Mouse (Mus musculus) olfactory bulb, adult 2 months (tissue): ENCODE results near the gene Pdcd7. TPM values are rescaled to one million over a fixed set of nuclear protein-coding genes. Genes with fewer than 3 reads are reported as not detected.
A peak's percentile ranks its signal among the peaks of the same experiment; 100 is the strongest.
"Not testable (repeated sequence)": the region's sequence is repeated elsewhere in the genome, so short reads cannot be mapped to it uniquely, and the experiment has no call there.

ENCODE experiments used
- H3K27ac ChIP-seq: fragments of 200-500 bp; 2 replicates; pipeline ENCODE4 v1.5.1; 2012; ENCODE audit warnings: low read depth, low read length; ENCODE audit not compliant: insufficient read depth
- H3K4me1 ChIP-seq: fragments of 200-500 bp; 2 replicates; pipeline ENCODE4 v1.6.1; 2012; ENCODE audit warnings: low read length; ENCODE audit not compliant: control insufficient read depth, insufficient read depth
- H3K4me3 ChIP-seq: fragments of 200-500 bp; 2 replicates; pipeline ENCODE4 v1.5.1; 2012; ENCODE audit warnings: mild to moderate bottlenecking, low read depth, low read length, moderate library complexity; ENCODE audit not compliant: insufficient read depth
- CTCF ChIP-seq: fragments of 200-500 bp; IDR thresholded peaks from 2 replicates; pipeline ENCODE4 v1.5.1; 2012; ENCODE audit warnings: low read depth, mild to moderate bottlenecking, low read length, moderate library complexity; ENCODE audit not compliant: insufficient read depth
- POLR2A ChIP-seq: fragments of 200-500 bp; IDR thresholded peaks from 2 replicates; pipeline ENCODE4 v1.6.1; 2012; ENCODE audit warnings: mild to moderate bottlenecking, low read depth, low read length, moderate library complexity; ENCODE audit not compliant: insufficient read depth
- WGBS: fragments of 180-500 bp; shearing (Covaris S2); methylation state at CpG from one replicate; pipeline ENCODE4 v1.1.7; 2018; 5-methylcytosine and 5-hydroxymethylcytosine counted together
- polyA plus RNA-seq: library from polyadenylated mRNA; stranded (reverse); fragments of >200 nt; gene quantifications from 2 replicates; pipeline ENCODE4 v1.2.4, GENCODE M21; 2012; ENCODE audit warnings: low replicate concordance; ENCODE audit not compliant: missing spikeins, insufficient read depth, insufficient read length

Gene Pdcd7
- polyA plus RNA-seq, 1 experiment: not detected

DNA sequence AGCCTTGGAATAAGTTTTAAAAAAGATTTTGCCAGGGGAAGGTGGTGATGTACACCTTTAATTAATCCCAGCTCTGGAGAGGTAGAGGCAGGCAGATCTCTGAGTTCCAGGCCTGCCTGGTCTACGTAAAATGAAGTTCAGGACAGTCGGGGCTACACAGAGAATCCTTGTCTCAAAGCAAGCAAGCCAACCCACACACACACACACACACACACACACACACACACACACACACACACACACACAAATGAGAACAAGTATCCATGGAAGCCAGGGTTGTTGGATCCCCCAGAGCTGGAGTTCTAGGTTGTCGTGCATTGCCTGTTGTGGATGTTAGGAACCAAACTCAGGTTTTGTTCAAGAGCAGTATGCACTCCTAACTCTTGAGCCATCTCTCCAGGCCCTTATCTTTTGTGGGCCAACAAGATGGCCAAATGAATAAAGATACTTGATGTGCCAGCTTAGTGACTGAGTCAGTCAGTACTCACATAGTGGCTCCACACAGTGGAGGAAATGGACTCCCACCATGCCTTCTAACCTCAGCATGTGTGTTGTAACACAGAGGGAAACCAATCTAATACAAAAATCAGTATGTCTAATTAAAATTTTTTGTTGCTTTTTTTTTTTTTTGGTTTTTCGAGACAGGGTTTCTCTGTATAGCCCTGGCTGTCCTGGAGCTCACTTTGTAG is 33.1 kb upstream of the Pdcd7 start:
- Histone ChIP-seq H3K27ac (no peak overlapping the region), H3K4me3 (no peak overlapping the region), H3K4me1 (no peaks in the 10 kb centered on the region)
- 91% methylated on average over 4 of the region's 4 CpGs for WGBS
- TF ChIP-seq POLR2A (no peak), CTCF (no peak)

DNA sequence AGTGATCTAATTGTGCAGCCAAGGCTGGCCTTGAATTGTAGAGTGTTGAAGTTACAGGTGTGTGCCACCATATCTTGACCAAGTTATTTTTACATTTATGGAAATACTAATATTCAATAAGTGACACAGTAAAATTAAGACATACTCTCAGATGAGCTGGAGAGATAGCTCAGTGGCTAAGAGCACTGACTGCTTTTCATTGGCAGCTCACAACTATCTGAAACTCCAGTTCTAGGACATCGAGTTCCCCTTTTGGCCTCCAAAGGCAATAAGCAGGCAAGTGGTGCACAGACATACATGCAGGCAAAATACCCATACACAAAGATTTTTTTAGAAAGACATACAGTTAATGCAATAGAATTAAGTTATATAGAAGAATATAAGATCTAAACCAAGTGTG is 32.1 kb upstream of the Pdcd7 start:
- H3K4me3 ChIP-seq: no peak overlapping the region
- 90% methylated on average over 1 of the region's 1 CpGs for WGBS
- H3K4me1 ChIP-seq: no peaks in the 10 kb centered on the region
- no peak for TF ChIP-seq POLR2A
- TF ChIP-seq CTCF: no peak
- H3K27ac ChIP-seq: no peak overlapping the region

DNA sequence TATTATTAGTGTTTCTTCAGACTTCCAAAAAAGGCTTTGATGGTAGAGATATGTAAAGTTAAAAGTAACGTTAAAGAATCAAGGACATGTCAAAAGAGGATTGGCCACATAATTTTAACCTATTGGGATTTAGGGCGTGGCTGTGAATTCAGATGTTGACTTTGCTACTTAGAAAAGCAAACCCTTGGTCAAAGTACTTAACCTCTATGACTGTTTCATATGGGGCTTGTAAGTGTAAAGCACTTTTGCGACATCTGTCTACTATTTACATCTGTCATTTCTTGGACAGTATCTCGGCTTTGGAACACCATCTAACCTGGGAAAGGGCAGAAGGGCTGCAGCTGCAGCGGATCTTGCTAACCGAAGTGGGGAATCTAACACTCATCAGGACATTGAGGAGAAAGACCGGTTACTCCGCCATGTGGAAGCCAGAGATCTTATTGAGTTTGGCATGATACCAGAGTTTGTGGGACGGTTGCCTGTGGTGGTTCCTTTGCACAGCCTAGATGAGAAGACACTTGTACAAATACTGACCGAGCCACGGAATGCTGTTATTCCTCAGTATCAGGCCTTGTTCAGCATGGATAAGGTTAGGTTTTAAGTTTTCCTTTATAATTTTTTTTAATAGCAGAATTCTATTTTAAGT is 23.5 kb upstream of the Pdcd7 start:
- no peak overlapping the region for H3K4me3 ChIP-seq
- no peaks in the 10 kb centered on the region for H3K4me1 ChIP-seq
- WGBS: 86% methylated on average over 11 of the region's 11 CpGs
- no peak for TF ChIP-seq POLR2A
- no peak overlapping the region for H3K27ac ChIP-seq

DNA sequence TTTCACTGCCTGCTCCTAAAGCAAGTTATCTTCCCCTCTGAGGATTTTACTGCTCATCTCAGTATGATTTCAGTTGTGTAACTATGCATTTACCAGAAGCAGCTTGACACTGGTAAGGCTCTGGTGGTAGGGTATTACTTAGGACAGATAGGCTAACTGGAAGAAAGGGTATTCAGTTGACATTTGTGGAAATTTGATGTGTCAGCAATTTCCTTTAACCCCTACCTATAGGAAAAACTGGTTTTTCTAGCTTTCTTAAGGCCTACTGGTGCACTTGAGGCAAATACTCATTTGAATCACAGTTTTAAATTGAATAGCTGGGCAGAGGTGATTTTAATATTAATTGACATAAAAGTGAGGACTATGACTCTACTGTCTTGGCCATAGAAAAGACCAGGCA is 19.9 kb upstream of the Pdcd7 start:
- Histone ChIP-seq H3K27ac (no peak overlapping the region), H3K4me1 (no peaks in the 10 kb centered on the region), H3K4me3 (no peak overlapping the region)
- no peak for TF ChIP-seq POLR2A
- TF ChIP-seq CTCF: no peak

DNA sequence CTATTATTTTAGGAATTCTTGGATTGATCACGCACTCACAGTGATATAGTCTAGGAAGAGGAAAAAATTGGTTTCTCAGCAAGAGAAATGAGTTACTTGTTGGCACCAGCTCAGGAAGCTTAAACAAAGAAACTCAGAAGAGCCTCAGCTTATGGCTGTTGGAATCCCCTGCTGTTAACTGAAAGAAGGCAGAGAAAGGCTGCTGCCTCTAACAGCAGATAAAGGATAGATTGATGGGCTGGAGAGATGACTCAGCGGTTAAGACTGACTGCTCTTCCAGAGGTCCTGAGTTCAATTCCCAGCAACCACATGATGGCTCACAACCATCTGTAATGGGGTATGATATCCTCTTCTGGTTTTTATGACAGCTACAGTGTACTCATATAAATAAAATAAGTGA is 18.5 kb upstream of the Pdcd7 start:
- no peak for TF ChIP-seq POLR2A
- TF ChIP-seq CTCF: no peak
- 87% methylated on average over 2 of the region's 2 CpGs for WGBS
- H3K4me1 ChIP-seq: no peaks in the 10 kb centered on the region
- no peak overlapping the region for H3K27ac ChIP-seq
- no peak overlapping the region for H3K4me3 ChIP-seq

DNA sequence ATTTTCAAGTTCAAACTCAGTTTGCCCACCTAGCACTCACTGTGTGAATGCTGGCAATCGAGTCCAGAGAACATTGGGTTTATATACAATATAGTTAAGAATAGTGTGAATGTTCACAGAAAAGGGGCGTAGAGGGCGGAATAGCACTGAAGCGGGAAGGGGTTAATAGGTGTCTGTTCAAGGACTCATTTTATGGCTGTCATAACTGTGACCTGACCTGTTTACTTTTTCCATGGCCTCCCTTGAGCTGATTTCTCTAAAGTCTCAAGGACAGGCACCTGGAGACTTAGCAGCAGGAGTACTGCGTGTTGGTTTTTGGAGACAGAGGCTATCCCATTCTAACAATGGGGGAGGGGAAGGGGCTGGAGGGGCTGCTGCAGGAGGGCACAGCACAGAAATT is 11.9 kb upstream of the Pdcd7 start:
- no peak overlapping the region for H3K27ac ChIP-seq
- no peak for TF ChIP-seq CTCF
- no peak for TF ChIP-seq POLR2A
- no peak overlapping the region for H3K4me3 ChIP-seq
- H3K4me1 ChIP-seq: no peaks in the 10 kb centered on the region
- WGBS: 87% methylated on average over 5 of the region's 5 CpGs

DNA sequence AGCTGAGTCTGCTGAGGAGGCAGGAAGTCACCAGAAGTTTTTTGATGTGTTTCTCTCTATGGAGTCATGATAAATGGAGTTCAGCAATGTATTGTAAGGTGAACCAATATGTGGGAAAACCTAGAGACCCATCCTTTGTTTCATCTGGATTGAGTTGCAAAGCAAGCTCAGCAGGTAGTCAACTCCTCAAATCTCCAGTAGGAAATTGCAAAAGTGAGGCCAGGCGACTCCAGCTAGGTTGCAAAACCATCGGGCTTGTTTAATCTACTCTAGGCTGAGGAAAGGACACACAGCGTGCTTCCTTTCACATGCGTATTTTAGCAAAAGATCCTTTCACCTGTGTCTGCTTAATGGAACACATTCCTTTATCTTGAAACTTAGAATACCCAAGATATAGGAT is 6.8 kb upstream of the Pdcd7 start:
- H3K4me1 ChIP-seq: no peaks in the 10 kb centered on the region
- 79% methylated on average over 4 of the region's 4 CpGs for WGBS
- no peak overlapping the region for H3K4me3 ChIP-seq
- TF ChIP-seq POLR2A (no peak), CTCF (no peak)
- H3K27ac ChIP-seq: no peak overlapping the region

DNA sequence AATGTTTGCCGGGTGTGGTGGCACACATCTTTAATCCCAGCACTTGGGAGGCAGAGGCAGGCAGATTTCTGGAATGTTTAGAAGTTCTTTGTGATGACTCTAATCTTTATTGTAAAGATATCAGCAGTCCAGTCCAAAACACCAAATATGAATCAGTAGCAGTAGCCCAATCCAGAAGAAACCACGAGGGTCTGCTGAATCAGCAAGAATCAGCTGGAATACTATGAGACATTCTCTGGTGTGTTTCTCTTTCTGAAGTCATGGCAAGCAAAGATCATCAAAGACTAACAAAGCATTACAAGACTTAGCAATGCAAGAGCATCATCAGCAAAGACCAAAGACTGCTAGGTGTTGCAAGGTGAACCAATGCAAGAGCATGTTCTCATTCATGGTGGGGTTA is 5.5 kb upstream of the Pdcd7 start:
- no peaks in the 10 kb centered on the region for H3K4me1 ChIP-seq

DNA sequence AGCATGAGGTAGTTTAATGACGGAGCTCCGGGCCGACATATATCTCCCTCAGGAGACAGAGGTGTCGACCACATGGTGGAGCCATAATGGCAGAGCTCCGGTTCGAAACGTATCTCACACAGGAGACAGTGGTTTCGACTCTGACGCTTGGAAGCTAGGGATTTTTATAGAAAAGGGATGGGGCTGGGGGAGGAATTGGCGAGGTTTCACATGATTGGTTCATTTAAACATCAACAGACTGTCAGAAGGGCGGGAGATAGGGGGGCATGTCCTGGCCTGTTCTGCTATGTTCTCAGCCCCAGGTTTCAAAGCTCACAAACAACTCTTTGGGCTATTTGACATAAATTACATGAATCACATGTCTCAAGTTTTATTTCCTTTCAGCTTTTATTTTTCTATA is 465 bp upstream of the Pdcd7 start:
- peak overlapping the region; percentile 94 for H3K4me3 ChIP-seq
- WGBS: 29% methylated on average over 11 of the region's 11 CpGs
- peak overlapping the region; percentile 86 for H3K27ac ChIP-seq
- not testable (repeated sequence) for H3K4me1 ChIP-seq

More for the DNA sequence above, 5.5 kb upstream of the Pdcd7 start:
- Histone ChIP-seq H3K27ac (no peak overlapping the region), H3K4me3 (no peak overlapping the region)
- 89% methylated on average over 2 of the region's 2 CpGs for WGBS
- TF ChIP-seq POLR2A (no peak), CTCF (no peak)

DNA sequence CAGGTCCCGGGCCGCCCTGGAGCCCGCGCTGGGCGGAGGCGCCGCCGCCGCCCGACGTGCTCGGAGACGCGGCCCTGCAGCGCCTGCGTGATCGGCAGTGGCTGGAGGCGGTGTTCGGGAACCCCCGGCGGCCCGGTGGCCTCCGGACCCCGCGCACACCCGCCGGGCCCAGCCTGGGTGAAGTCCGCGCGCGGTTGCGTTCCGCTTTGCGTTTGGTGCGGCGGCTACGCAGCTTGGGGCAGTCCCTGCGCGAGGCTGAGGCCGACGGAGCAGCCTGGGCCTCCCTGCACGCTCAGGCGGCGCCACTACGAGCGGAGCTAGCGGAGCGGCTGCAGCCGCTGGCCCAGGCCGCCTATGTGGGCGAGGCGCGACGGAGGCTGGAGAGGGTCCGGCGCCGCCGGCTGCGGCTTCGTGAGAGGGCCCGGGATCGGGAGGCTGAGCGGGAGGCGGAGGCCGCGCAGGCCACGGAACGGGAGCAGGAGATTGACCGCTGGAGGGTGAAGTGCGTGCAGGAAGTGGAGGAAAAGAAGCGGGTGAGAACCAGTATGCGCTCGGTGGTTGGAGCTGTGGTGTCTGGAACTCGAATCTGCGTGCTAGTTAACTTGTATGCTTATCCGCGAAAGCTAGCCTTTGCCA is 690 bp downstream of the Pdcd7 start:
- peaks cover 5% of the 10 kb centered on the region; the same call in 1 of the 2 replicates for H3K4me1 ChIP-seq
- H3K27ac ChIP-seq: peak overlapping the region; percentile 19
- under 1% methylated on average over 77 of the region's 77 CpGs for WGBS
- no peak for TF ChIP-seq POLR2A
- TF ChIP-seq CTCF: no peak
- H3K4me3 ChIP-seq: peak overlapping the region; percentile 94
